Mouse (Mus musculus) embryo, embryonic 9.5 days (tissue): ENCODE measurements around the gene Lrsam1.

Experiments
- DNase-seq: peaks from one replicate; pipeline ENCODE4 v3.0.0-alpha.2; 2017; ENCODE audit errors: extremely low spot score

The Lrsam1 gene

GRCm38 (mm10) chr2:32926330-32927075 lies 34.9 kb downstream of the Lrsam1 start:
- DNase-seq = no peak

DNA sequence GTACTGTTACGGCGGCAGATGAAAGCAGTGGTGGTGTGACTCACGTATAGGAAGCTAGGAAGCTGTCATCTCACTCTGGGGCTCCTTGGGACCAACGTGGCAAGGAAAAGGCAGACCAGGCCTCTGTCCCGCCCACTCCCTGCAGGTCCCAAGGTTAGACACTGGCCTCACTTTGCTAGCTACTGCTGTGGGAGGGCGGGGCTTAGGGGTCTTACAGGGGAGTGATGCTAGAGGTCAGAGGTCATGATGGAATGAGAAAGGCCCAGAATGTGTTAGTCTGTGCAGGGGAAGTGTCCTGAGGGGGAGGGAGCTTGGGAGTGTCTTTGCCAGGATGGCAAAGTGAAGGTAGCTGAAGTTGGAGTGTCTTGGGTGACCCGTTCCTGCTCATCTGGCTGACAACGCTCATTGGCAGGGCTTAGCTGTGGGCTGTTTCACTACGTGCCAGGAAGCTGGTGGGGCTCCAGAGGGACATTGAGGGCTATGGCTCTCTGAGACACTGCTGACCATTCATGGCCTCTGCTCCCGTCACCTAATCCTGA lies 37.0 kb downstream of the Lrsam1 start:
- no peak for DNase-seq

GRCm38 (mm10) chr2:32923551-32924250 lies 37.7 kb downstream of the Lrsam1 start:
- no peak for DNase-seq

DNA sequence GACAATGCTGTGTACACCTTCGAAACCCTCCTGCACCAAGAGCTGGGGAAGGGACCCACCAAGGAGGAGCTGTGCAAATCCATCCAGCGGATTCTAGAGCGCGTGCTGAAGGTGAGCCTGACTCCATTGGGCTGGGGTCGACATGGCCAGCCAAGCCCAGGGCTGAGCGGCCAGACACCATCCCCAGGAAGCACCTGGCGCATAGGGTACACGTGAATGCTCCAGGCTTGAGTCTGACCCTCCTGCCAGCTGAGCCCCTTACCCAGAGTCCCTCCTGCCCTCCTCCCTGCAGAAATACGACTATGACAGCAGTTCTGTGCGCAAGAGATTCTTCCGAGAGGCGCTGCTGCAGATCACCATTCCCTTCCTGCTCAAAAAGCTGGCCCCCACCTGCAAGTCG lies 38.9 kb downstream of the Lrsam1 start:
- no peak for DNase-seq

DNA sequence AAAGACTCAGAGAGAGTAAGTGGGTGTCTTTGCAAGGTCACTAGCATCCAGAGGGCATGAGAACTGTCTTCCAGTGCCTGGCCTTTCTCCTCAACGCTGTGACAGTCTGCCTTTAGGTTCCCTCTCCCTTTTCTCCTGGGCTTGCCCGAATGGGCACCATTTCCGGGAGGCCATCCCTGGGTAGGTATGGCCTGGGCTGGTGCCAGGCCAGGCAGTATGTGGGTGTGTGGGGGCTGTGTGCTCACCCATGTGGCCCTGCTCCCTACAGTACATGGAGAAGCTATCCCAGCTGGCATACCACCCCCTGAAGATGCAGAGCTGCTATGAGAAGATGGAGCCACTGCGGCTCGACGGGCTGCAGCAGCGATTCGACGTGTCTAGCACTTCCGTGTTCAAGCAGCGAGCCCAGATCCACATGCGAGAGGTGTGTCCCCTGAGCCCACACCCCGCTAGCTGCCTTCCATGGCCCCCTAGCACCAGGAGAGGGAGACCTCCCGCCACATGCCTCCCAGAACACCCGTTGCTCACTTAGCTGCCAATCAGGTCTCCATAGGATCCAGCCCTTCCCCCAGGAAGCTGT lies 39.5 kb downstream of the Lrsam1 start:
- DNase-seq = no peak

- DNase-seq = no peak
These were observed 40.2 kb downstream of the Lrsam1 start for GRCm38 (mm10) chr2:32921235-32921634.

GRCm38 (mm10) chr2:32918391-32918790 lies 43.0 kb downstream of the Lrsam1 start:
- DNase-seq = no peak

- DNase-seq = no peak
These were observed 43.9 kb downstream of the Lrsam1 start for GRCm38 (mm10) chr2:32917526-32917925.

GRCm38 (mm10) chr2:32914896-32915295 lies 46.5 kb downstream of the Lrsam1 start:
- peak; percentile 41 for DNase-seq

DNA sequence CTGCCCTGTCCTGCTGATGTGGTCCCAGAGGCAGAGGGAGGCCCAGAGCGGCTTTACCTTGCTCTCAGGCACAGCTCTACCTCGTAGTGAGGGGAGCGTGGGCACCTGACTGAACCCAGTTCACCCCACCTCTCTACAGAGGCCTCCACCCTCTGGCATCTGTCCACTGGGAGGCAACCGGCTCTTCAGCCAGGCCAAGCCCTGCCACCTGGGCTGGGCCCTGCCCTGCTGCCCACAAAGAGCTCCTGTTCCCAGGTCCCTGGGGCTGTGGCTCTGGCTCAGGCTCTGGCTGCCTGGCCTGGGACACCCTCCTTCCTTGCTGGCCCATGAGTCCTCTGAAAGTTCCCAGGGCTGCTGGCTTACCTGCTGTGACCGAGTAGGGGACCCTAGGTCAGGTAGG lies 47.1 kb downstream of the Lrsam1 start:
- DNase-seq = no peak

DNA sequence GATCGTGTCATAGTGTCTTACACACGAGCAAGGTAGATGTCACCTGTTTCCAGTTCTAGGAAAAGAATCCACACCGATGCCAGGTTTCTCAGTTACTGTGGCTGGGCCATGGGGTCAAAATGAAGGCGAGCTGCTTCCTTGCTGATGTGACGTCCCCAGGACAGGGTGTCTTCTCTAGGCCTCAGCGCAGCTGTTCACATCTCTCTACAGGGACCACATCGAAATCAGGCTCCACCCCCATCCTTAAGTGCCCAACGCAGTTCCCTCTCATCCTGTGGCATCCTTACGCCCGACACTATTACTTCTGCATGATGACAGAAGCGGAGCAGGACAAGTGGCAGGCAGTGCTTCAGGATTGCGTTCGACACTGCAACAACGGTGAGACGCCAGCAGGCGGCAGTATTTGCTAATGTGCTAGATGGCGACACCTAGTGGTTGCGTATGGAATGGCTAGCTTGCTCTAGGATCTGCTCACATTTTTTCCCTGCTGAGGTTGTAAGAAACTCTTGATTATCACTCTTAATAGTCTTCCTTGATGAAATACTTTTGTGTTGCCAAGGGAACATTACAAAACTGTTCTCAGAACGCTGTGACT lies 49.1 kb downstream of the Lrsam1 start:
- DNase-seq = peak; percentile 83

DNA sequence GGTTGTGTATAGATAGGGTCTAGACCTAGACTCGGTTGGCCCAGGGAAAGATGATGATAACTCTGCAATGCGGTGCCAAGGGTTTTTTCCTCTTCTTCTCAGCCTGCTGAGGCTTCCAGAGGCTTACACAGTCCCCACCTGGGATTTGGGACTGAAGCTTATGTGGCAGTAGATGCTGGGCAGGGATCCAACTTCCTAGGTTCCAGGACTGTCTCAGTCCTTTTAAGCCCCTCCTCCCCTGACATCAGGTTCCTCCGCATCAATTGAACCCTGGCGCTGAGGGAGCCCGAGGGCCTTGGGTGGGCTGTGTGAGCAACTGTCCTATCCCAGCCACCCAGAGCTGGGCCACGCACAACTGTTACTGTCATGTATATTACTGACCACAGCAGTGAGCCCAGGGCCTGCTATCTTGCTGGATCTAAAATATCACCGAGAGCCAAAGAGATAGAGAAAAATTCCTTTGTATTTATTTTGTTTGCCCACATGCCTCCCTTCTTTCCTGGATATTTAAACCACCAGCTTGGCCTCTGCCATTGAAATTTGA lies 49.7 kb downstream of the Lrsam1 start:
- DNase-seq = no peak

DNA sequence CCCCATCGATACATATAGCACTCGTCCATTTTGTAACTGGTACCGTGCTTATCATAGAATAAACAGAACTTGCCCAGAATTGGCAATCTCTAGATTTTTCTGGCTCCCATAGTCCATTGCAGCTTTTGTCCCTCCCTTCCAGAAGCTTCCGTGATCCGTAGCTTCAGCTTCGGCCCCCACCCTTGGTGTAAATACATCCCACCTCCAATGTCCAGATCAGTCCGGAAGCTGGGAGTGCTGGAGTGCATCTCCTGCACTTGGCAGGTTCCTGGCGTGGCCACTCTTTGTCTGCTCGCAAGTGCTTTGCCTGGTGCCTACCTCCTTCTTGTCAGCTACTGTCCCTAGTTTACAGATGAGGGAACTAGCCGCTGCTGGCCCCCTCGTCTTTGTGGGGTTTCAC lies 52.6 kb downstream of the Lrsam1 start:
- DNase-seq = no peak

GRCm38 (mm10) chr2:32908272-32908671 lies 53.1 kb downstream of the Lrsam1 start:
- peak; percentile 61 for DNase-seq

DNA sequence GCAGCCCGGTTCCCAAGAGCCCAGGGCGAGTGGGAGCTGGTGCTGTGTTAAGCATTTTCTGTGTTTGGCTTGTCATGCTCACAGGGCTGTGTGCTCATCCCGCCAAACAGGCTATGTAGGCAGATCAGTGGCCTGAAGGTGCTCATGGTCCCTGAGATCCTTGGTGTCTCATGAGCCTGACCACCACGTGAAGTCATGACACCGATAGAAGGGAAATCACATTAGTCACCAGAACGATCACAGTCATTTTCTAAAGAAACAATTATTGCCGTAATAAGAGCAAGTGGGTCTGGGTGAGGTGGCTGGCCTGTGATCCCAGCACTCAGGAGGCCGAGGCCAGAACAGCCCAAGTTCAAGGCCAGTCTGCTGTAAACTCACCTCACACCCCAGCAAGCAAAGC lies 54.0 kb downstream of the Lrsam1 start:
- DNase-seq = no peak

GRCm38 (mm10) chr2:32905297-32905696 lies 56.1 kb downstream of the Lrsam1 start:
- DNase-seq = no peak

DNA sequence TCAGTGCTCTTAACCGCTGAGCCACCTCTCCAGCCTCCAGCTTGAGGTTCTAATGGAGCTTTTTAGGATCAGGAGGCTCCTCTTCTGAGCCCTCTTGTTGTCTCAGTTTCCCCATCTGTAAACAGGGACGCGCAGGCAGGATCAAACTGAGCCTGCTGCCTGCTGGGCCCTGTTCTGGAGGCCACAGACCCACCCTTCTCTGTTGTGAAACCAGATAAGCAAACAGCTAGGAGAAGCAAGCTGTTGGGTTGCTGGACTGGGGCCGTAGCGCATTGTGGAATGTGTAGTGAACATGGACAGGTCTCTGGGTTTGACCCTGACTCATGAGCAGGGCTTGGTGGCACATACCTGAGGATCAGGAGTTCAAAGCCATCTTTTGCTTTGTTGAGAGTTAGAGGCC lies 56.8 kb downstream of the Lrsam1 start:
- DNase-seq = no peak

GRCm38 (mm10) chr2:32903470-32903869 lies 57.9 kb downstream of the Lrsam1 start:
- no peak for DNase-seq

DNA sequence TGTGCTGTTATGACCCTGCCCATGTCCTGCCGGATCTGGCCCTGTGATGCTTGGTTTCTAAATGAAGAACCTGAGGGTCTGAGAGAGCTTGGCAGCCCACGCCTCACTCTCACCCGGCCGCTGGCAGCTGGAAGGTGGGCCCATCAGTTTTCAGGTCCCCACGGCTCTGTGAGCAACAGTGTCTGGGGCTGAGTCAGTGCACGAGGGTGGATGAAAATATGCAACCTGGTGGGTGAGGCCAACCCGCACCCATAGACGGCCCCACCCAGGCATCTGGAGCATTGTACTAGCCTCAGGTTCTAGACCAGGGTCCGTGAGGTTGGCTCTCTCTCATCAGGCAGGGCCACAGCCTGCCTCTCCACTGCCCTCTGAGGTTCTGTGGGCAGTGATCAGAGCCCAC lies 59.3 kb downstream of the Lrsam1 start:
- no peak for DNase-seq

- no peak for DNase-seq
These were observed 62.4 kb downstream of the Lrsam1 start for GRCm38 (mm10) chr2:32898983-32899382.

GRCm38 (mm10) chr2:32896507-32897147 lies 64.8 kb downstream of the Lrsam1 start:
- DNase-seq = no peak
